Mouse (Mus musculus): Measurements from ENCODE around the gene Kcng4.

Gene Kcng4

GRCm38 (mm10) chr8:119639798-119640197 lies 4.3 kb upstream of the Kcng4 start:
- DNase-seq = no peak

- peak; percentile 70 to 77 for DNase-seq
Observed at GRCm38 (mm10) chr8:119638261-119638660, 2.8 kb upstream of the Kcng4 start.

GRCm38 (mm10) chr8:119637381-119637780 lies 1.9 kb upstream of the Kcng4 start:
- no peak for DNase-seq

GRCm38 (mm10) chr8:119636766-119637165 lies 1.3 kb upstream of the Kcng4 start:
- no peak for DNase-seq

DNA sequence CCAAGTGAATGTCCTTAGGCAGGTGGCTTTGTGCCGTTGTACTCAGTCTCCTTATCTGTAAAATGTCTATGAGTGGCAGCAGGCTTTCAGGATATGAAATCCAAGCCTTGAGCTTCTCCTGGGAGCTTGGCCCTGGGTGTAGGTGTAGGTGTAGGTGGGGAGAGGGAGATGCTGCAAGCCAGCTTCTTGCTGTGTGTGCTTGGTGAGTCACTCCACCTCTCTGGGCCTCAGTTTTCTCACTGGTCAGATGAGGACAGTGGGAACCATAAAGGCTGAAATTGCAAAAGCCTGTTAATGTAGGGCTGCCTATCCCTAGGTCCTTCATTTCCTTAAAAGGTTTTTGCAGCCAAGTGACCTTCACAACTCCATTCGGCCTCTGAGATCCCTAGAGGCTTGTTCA lies 478 bp upstream of the Kcng4 start:
- no peak for DNase-seq

DNA sequence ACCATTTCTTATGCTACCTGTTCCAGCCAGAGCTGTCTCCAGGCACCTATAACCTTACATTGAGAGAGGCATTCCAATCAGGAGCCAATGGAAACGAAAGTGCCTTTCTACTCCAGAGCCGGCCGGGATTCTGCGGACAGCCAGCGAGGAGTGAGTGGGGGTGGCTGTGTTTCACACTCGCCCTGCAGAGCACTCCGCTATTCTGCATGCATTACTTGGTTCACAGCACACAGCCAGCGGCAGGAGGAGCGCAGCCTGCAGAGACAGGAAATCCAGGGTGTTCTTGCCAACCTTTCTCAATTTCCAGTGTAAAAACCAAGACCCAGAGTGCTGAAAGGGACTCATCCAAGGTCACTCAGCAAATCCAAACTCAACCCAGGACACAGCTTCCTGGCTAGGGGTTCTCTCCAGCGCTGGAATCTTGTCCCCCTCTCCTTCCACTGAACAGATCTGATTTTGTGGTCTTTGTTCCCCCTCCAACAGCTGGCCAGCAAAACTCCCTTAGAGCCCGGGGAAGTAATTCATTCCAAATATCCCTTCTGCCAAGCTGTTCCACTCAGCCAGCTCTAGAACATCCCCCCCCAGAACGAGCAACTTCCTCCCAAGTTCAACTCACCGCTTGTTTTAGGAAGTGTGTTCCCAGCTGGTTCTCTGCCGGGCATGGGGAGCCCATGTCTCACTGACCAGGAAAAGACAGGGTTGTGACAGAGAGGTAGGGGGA lies 704 bp downstream of the Kcng4 start:
- no peak for DNase-seq

GRCm38 (mm10) chr8:119632909-119633308 lies 2.6 kb downstream of the Kcng4 start:
- DNase-seq = no peak

- DNase-seq = no peak
Observed at GRCm38 (mm10) chr8:119632246-119632645, 3.2 kb downstream of the Kcng4 start.

DNA sequence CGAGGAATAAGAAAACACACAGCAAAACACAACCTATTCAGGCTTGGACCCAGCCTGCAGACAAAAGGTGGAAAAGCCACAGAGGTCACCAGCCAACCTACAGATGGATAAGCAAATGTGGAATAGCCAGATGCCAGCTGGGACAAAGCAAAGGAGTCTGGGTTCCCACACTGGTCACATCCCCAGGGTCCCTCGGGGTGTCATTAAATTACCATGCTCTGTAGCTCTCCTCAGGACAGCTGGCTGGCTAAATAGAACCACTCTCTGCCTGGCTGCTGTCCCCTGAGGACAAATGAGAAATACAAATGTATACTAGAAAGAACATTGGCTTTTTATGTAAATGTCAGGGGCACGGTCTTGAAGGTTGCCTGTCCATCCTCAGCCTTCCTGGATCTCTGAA lies 4.6 kb downstream of the Kcng4 start:
- DNase-seq = no peak

GRCm38 (mm10) chr8:119627613-119628359 lies 7.7 kb downstream of the Kcng4 start:
- DNase-seq = no peak

DNA sequence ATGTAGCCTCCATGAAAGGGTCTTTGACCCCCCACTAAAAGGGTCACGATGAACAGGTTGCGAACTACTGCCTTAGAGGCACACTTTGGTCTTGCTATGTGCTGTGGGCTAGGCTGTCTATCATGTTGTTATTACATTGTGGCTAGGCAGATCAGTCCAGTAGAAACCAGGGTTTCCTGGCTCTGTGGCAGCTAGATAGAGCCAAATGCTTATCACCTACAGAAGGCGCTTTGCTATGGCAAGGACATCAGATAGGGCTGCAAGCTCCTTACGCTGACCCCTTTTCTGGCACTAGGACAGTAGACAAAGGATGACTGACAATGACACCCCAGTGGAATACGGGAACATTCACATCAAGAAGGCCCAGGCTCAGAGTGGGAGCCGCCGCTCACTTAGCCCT lies 8.3 kb downstream of the Kcng4 start:
- DNase-seq = no peak

GRCm38 (mm10) chr8:119625788-119626187 lies 9.7 kb downstream of the Kcng4 start:
- DNase-seq = no peak

GRCm38 (mm10) chr8:119624916-119625315 lies 10.6 kb downstream of the Kcng4 start:
- no peak for DNase-seq

DNA sequence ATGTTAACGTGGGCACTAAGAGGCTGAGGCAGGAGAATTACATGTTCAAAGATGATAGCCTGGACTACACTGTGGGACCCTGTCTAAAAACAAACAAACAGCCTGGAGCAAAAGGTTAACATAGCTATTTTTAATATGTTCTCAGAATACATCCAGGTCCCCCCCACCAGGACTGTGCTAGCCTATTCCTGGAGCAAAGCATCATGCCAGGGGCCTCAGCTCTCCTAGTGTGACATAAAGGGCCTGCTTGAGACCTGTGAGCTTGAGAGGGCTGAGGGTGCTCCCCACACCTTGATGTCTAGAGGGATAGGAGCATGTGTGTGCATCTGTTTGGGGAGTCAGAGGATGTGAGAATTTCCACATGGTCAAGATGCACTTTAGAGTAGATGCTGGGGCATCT lies 11.7 kb downstream of the Kcng4 start:
- no peak for DNase-seq

DNA sequence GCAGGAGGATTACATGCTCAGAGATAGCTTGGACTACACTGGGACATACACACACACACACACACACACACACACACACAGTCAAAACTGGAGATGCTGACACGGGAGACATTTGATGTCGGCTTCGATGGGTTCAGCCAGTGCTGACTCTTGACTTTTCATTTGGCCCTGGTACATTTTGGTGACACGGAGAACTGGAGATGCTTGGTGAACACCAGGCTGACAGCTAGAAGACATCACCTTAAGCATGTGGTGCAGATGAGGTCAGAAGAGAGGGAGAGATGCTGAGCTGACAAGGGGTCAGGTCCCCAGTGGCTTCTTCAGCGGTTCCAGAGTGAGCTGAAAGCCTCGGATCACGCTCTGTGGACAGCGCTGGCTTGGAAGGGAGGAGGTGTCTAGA lies 12.4 kb downstream of the Kcng4 start:
- DNase-seq = no peak

DNA sequence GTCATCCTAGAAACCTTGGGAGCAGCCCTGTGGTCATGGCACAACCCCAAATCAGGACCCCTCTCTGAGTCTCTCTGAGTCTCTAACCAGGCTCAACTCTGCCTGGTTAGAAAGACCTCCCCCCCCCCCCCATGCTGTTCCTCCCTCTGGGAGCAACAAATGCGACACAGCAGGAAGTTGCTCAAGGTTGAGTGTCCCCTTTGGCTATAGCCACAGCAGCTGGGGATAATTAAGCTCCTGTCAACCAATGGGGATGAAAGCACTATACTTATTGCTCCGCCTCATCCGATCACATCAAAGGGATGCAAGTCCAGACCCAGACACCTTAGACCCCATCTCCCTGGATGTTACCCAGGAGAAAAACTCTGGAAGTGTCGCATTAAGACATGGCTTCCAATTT lies 12.9 kb downstream of the Kcng4 start:
- no peak for DNase-seq

DNA sequence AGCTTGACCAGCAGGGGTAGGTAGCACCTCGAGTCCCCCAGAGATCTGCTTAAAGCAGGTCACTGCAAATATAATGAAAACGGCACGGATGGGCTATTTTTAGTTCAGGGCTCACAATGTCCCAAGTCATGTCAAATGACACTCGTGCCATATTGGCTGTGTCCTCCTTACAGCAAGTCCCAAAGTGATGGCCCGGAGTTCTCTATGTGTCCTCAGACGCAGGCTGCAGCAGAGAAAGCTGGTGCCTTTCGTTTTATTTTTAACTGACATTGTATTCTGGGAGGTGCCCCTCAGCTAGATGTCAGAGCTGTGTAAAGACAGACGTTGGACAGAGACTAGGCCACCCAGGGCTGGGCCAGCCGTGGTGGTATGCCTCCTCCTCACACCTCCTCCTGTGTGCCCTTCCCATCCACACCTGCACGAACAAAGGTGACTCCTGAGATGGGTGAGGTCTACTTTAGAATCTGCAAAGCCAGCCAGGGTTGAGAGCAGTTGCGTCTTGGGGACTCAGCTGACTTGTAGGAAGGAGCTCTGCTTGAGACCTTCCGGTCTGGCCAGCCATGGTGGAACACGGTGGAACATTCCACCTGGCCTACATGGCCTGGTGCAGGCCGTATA lies 14.5 kb downstream of the Kcng4 start:
- no peak for DNase-seq

GRCm38 (mm10) chr8:119620116-119620840 lies 15.2 kb downstream of the Kcng4 start:
- no peak for DNase-seq

DNA sequence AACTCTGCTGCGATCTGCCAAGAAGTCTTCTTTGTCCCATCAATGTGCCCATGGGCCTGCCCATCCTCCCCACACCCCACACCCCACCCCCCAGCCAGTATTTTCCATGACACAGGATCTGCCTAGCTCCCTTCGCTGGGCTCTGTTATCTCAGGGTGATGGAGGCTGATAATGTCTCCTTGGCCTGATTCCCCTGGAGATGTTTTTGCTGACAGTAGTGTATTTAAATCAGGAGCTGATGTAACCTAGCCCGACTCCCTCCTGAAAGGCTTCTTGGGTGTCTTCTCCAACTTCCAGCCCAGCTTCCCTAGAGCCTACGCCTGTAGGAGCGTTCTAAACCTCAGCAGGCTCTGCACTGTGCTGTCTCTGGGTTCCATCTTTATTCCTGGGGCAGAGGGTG lies 16.6 kb downstream of the Kcng4 start:
- DNase-seq = no peak

- DNase-seq = no peak
Observed at GRCm38 (mm10) chr8:119617586-119617985, 17.9 kb downstream of the Kcng4 start.

- DNase-seq = no peak
Observed at GRCm38 (mm10) chr8:119616811-119617210, 18.7 kb downstream of the Kcng4 start.

DNA sequence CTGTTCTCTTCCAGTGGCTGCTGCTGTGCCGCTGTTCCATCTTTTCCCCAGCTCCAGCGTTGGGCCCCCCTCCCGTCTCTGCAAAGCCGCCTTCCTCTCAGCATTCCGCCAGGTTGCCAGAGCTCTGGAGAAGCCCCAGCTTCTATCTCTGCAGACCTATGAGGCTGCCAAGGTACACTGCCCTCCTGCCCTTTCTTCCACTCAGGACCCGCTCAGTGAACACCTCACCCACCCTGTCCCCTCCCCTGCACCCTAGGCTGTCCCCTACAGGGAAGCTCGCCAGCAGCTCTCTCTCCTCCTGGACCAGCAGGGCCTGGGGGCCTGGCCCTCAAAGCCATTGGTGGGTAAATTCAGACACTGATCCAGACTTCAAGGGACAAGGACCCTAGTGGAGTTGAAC lies 19.1 kb downstream of the Kcng4 start:
- no peak for DNase-seq

DNA sequence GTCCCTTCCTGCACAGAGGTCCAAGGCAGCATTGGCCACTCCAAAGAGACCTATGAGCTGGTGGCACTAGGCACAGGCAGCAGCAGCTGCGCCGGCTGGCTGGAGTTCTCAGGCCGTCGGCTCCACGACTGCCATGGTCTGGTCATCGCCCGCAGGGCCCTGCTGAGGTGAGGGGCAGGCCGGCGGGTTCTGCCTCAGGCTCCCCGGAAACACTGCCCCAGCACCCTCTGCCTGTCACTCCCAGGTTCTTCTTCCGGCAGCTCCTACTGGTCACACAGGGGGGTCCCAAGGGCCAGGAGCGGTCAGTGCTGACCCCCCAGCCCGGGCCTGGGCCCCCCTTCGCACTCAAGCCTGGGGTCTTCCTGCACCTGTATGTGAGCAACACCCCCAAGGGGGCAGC lies 20.4 kb downstream of the Kcng4 start:
- no peak for DNase-seq

Data from cerebellum, postnatal 10 days (tissue).